Mouse (Mus musculus): Measurements from ENCODE around the gene Ccdc13.

The Ccdc13 gene

DNA sequence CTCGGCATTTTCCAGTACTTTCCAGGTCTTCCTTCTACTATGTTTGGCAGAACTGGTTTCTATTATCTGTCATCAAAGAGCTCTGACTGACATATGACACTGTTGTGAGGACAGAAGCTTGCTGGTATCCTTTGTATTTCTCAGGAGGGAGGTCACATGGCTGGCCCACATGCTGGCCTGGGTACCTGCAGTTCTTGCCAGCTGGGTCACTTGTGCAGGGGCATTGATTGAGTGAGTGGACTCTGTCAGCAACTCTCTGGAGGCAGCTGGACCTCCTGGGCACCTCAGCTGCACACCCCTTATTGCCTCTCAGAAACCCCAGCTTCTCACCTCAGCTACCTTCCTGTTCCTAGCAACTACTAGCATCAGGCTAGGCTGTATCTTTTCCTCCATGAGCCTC is 31.7 kb downstream of the Ccdc13 start:
- peak; percentile 56 for DNase-seq (ENCODE audit: low read depth, low spot score)

DNA sequence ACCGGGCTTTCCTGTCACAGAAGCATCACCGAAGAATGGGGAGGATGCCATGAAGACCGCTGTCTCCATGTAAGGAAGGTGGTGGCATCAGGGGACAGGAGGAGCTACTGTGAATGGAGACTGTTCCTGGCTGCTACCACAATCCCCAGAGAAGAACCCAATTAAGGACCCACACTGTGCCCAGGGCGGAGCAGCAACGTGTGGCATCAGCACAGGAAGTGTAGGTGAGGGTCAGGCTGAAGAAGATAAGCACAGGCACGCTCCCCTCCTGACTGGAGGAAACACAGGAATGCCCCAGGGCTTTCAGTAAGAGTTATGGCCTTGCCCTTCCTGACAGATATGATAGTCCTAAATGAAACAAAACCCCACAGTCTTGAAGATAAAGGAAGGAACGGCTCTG is 36.5 kb downstream of the Ccdc13 start:
- no peak for DNase-seq (ENCODE audit: low read depth, low spot score)

- DNase-seq (ENCODE audit: low read depth, low spot score): peak; percentile 54
Observed at GRCm38 (mm10) chr9:121798887-121799520, 40.3 kb downstream of the Ccdc13 start.

- no peak for DNase-seq (ENCODE audit: low read depth, low spot score)
Observed at GRCm38 (mm10) chr9:121797722-121798121, 41.5 kb downstream of the Ccdc13 start.

- no peak for DNase-seq (ENCODE audit: low read depth, low spot score)
Observed at GRCm38 (mm10) chr9:121794972-121795539, 44.2 kb downstream of the Ccdc13 start.

- peak; percentile 63 for DNase-seq (ENCODE audit: low read depth, low spot score)
Observed at GRCm38 (mm10) chr9:121791757-121792521, 47.3 kb downstream of the Ccdc13 start, which contains the start of gene Hhatl. Gene Hhatl (minus strand): TSS chr9:121792507.

- DNase-seq (ENCODE audit: low read depth, low spot score): peak; percentile 91
Observed at GRCm38 (mm10) chr9:121791206-121791605, 48.1 kb downstream of the Ccdc13 start.

- DNase-seq (ENCODE audit: low read depth, low spot score): peak; percentile 63
Observed at GRCm38 (mm10) chr9:121786359-121786758, 52.9 kb downstream of the Ccdc13 start.

- no peak for DNase-seq (ENCODE audit: low read depth, low spot score)
Observed at GRCm38 (mm10) chr9:121785261-121785660, 54.0 kb downstream of the Ccdc13 start.

GRCm38 (mm10) chr9:121784801-121785200 is 54.5 kb downstream of the Ccdc13 start:
- DNase-seq (ENCODE audit: low read depth, low spot score): no peak

GRCm38 (mm10) chr9:121778066-121778624 is 61.1 kb downstream of the Ccdc13 start:
- DNase-seq (ENCODE audit: low read depth, low spot score): peak; percentile 88

DNA sequence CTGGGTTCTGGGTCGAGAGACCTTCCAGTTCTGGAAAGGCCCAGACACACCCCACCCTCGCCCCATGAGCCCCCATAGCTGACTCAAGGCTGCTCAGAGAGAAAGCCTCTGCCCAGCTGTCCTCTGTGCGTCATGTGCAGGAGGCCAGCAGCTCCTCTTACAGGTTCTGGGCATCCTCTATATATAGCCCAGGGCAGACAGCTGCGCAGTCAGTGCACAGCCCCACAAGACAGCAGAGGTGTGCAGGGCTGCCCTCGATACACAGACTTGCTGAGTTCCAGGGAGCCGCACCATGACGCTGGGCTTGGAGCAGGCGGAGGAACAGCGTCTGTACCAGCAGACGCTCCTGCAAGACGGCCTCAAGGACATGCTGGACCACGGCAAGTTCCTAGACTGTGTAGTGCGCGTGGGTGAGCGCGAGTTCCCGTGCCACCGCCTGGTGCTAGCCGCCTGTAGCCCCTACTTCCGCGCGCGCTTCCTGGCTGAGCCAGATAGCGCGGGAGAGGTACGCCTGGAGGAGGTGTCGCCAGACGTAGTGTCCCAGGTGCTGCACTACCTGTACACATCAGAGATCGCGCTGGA is 61.7 kb downstream of the Ccdc13 start, which contains the start of gene Klhl40:
Klhl40 (plus strand) TSS at position 124 of the 582 bp plus-strand sequence.
- peak; percentile 74 for DNase-seq (ENCODE audit: low read depth, low spot score)

GRCm38 (mm10) chr9:121776511-121776910 is 62.8 kb downstream of the Ccdc13 start:
- DNase-seq (ENCODE audit: low read depth, low spot score): peak; percentile 89

DNA sequence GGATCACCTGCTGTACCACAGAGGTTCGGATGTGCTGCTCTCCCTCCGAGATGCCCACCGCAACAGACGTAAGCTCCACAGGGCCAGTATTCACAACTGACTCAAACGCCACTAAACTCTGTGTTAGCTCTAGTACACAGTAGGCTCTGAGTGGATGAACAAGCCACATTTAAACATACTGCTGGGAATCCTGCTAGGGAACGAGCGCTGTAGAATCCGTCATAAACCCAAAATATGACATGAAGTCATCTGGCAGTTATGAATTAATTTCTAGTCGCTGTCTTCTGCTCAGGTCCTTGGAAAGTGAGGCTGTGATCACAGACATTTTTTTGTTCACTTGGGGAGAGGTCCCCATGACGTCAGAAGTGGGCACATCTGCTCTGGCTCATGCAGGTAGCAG is 63.3 kb downstream of the Ccdc13 start:
- peak; percentile 60 for DNase-seq (ENCODE audit: low read depth, low spot score)

GRCm38 (mm10) chr9:121772412-121772811 is 66.8 kb downstream of the Ccdc13 start:
- DNase-seq (ENCODE audit: low read depth, low spot score): no peak

DNA sequence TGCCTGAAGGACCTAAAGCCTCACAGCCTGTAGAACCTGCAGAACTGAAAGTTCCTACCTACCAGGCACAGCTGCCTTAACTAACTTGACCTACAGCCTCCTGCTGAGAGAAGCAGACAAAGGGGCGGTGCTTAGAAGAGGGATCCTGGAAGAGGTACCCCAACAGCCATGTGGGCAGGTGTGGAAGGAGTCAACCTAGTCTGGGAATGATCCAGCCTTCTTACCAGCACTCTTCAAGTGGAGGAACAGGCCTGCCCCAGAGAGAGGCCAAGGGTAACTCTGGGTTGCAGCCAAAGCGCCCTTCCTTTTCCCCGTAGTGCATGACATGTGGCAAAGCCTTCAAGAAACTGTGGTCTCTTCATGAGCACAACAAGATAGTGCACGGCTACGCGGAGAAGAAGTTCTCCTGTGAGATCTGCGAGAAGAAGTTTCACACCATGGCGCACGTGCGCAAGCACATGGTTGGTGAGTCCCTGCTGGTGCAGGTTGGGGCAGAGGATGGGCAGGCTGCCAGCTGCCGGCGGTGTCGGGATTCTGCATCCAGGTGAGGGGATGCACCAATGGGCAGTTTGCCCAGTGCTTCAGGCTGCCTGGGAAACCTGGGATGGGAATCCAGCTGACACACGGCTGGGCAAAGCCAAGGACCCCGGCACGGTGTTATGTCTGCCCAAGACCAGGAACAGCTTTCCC is 74.0 kb downstream of the Ccdc13 start:
- no peak for DNase-seq (ENCODE audit: low read depth, low spot score)

- no peak for DNase-seq (ENCODE audit: low read depth, low spot score)
Observed at GRCm38 (mm10) chr9:121763716-121764115, 75.5 kb downstream of the Ccdc13 start.

DNA sequence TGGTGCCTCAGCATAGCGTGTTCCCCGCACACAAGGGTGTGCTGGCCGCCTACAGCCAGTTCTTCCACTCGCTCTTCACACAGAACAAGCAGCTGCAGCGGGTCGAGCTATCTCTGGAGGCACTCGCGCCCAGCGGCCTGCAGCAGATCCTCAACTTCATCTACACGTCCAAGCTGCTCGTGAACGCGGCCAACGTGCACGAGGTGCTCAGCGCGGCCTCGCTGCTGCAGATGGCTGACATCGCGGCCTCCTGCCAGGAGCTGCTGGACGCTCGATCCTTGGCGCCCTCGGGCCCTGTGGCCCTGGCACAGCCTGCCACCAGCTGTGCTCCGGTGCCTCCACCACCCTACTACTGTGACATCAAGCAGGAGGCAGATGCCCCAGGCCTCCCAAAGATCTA is 76.5 kb downstream of the Ccdc13 start:
- DNase-seq (ENCODE audit: low read depth, low spot score): peak; percentile 57

GRCm38 (mm10) chr9:121762248-121762647 is 77.0 kb downstream of the Ccdc13 start:
- no peak for DNase-seq (ENCODE audit: low read depth, low spot score)

DNA sequence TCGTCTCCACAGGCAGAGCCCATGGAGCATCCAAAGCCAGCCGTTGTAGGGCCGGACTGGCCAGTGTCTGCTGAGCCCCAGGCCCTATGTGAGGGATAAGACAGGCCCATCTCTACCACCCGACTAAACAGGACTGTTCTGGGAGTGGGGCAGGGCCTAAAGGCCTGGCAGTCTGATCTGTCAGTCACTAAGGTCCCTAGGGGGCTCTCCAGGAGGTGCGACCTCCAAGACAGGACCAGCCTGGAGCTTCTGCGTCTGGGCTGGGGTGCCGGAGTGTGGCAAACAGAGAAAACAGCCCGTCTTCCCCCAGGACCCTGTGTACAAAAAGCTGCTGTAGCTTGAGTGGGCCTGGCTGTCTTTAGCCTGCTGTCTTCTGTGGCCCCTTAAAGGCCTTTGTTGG is 77.5 kb downstream of the Ccdc13 start:
- no peak for DNase-seq (ENCODE audit: low read depth, low spot score)

- DNase-seq (ENCODE audit: low read depth, low spot score): peak; percentile 58
Observed at GRCm38 (mm10) chr9:121761091-121761665, 78.1 kb downstream of the Ccdc13 start.

Data from brain, adult 2 months (tissue).